Mouse (Mus musculus): ENCODE measurements around the gene Tfr2. TPM values are rescaled to one million over a fixed set of nuclear protein-coding genes. Genes with fewer than 3 reads are reported as not detected.

Tfr2 gene
- polyA plus RNA-seq, 1 experiment from 2014 or later = 157 TPM

GRCm38 (mm10) chr5:137534762-137535161 lies 34.9 kb upstream of the Tfr2 start:
- no peak for ATAC-seq
- 87% methylated on average over 3 of the region's 3 CpGs for WGBS (ENCODE audit: insufficient replicate concordance)
- Histone ChIP-seq H3K9me3 (ENCODE audit: low read length) (no peaks in the 10 kb centered on the region), H3K4me3 (ENCODE audit: low read depth, low read length) (no peak overlapping the region), H3K27me3 (ENCODE audit: insufficient read depth, low read length) (no peaks in the 10 kb centered on the region), H3K36me3 (replicated peaks; ENCODE audit: insufficient read depth, low read length) (peaks cover 7% of the 10 kb centered on the region), H3K27ac (ENCODE audit: low read depth) (no peak overlapping the region), H3K4me2 (ENCODE audit: low read depth, low read length) (no peak overlapping the region), H3K9ac (replicated peaks) (no peak overlapping the region), H3K4me1 (ENCODE audit: insufficient read depth) (peaks cover 12% of the 10 kb centered on the region)
- no peak for TF ChIP-seq CTCF (IDR thresholded peaks at IDR 0.05; ENCODE audit: low read depth)
- TF ChIP-seq EP300 (IDR thresholded peaks at IDR 0.05; ENCODE audit: low read depth) = no peak
- peak; percentile 9 for DNase-seq

DNA sequence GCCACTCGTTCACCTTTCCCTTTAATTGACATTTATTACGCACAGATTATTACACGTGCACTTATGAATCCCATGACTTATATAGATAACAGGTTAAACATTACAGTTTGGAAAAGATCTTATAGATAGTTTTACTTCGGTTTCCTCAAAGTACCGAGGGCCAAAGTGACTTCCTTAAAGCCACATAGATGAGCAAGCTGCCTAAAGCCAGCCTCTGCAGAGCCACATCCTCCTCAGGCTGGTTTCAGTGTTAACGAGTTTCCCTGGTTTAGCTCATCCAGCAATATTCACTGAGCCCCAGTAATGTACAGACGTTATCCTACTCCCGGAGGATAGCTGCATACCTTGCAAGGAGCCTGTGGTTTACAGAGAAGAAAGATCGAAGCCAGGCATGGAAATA lies 34.3 kb upstream of the Tfr2 start:
- ATAC-seq (no peak), DNase-seq (no peak)
- Histone ChIP-seq H3K4me3 (ENCODE audit: low read depth, low read length) (no peak overlapping the region), H3K4me2 (ENCODE audit: low read depth, low read length) (no peak overlapping the region), H3K27me3 (ENCODE audit: insufficient read depth, low read length) (no peaks in the 10 kb centered on the region), H3K9ac (replicated peaks) (no peak overlapping the region), H3K4me1 (ENCODE audit: insufficient read depth) (peaks cover 9% of the 10 kb centered on the region), H3K27ac (ENCODE audit: low read depth) (no peak overlapping the region), H3K9me3 (ENCODE audit: low read length) (no peaks in the 10 kb centered on the region), H3K36me3 (replicated peaks; ENCODE audit: insufficient read depth, low read length) (peaks cover 2% of the 10 kb centered on the region)
- no peak for TF ChIP-seq EP300 (IDR thresholded peaks at IDR 0.05; ENCODE audit: low read depth)
- no peak for TF ChIP-seq CTCF (IDR thresholded peaks at IDR 0.05; ENCODE audit: low read depth)
- WGBS (ENCODE audit: insufficient replicate concordance) = 55% methylated on average over 9 of the region's 9 CpGs

GRCm38 (mm10) chr5:137537461-137537860 lies 32.2 kb upstream of the Tfr2 start:
- H3K4me3 ChIP-seq (ENCODE audit: low read depth, low read length) = no peak overlapping the region
- no peak overlapping the region for H3K27ac ChIP-seq (ENCODE audit: low read depth)
- H3K9ac ChIP-seq (replicated peaks) = no peak overlapping the region
- no peaks in the 10 kb centered on the region for H3K36me3 ChIP-seq (replicated peaks; ENCODE audit: insufficient read depth, low read length)
- H3K27me3 ChIP-seq (ENCODE audit: insufficient read depth, low read length) = no peaks in the 10 kb centered on the region
- DNase-seq (no peak), ATAC-seq (no peak)
- no peaks in the 10 kb centered on the region for H3K4me1 ChIP-seq (ENCODE audit: insufficient read depth)
- WGBS (ENCODE audit: insufficient replicate concordance) = 55% methylated on average over 4 of the region's 4 CpGs
- TF ChIP-seq CTCF (IDR thresholded peaks at IDR 0.05; ENCODE audit: low read depth) (no peak), EP300 (IDR thresholded peaks at IDR 0.05; ENCODE audit: low read depth) (no peak)
- H3K4me2 ChIP-seq (ENCODE audit: low read depth, low read length) = no peak overlapping the region
- H3K9me3 ChIP-seq (ENCODE audit: low read length) = no peaks in the 10 kb centered on the region

DNA sequence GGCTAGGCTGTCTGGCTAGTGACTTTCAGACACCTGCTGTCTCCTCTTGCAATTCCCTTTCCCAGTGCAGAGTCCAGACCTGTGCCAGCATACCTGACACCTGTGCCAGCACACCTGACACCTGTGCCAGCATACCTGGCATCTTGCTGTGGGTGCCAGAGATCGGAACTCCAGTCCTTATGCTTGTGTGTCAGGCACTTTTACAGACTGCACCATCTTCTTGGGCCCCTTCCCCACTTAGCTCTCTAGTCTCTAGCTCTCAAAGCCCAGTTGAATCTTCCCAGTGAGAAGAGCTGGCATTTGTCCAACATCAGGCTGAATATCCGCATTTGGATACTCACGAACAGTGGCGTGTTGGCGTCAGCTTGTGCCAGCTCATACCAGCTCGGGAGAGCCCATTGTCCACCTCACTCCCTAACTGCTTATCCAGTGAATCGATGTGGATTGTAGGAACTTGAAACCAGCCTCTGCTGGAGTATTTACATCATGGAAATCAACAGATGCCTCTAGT lies 30.3 kb upstream of the Tfr2 start:
- ATAC-seq (no peak), DNase-seq (no peak)
- no peaks in the 10 kb centered on the region for H3K27me3 ChIP-seq (ENCODE audit: insufficient read depth, low read length)
- no peaks in the 10 kb centered on the region for H3K4me1 ChIP-seq (ENCODE audit: insufficient read depth)
- H3K36me3 ChIP-seq (replicated peaks; ENCODE audit: insufficient read depth, low read length) = no peaks in the 10 kb centered on the region
- H3K4me2 ChIP-seq (ENCODE audit: low read depth, low read length) = no peak overlapping the region
- no peak overlapping the region for H3K9ac ChIP-seq (replicated peaks)
- 72% methylated on average over 7 of the region's 7 CpGs for WGBS (ENCODE audit: insufficient replicate concordance)
- no peak overlapping the region for H3K4me3 ChIP-seq (ENCODE audit: low read depth, low read length)
- no peak overlapping the region for H3K27ac ChIP-seq (ENCODE audit: low read depth)
- no peak for TF ChIP-seq EP300 (IDR thresholded peaks at IDR 0.05; ENCODE audit: low read depth)
- no peak for TF ChIP-seq CTCF (IDR thresholded peaks at IDR 0.05; ENCODE audit: low read depth)
- no peaks in the 10 kb centered on the region for H3K9me3 ChIP-seq (ENCODE audit: low read length)

GRCm38 (mm10) chr5:137540991-137541390 lies 28.6 kb upstream of the Tfr2 start:
- Histone ChIP-seq H3K27ac (ENCODE audit: low read depth) (no peak overlapping the region), H3K9ac (replicated peaks) (no peak overlapping the region), H3K4me1 (ENCODE audit: insufficient read depth) (no peaks in the 10 kb centered on the region), H3K4me3 (ENCODE audit: low read depth, low read length) (no peak overlapping the region), H3K9me3 (ENCODE audit: low read length) (no peaks in the 10 kb centered on the region), H3K36me3 (replicated peaks; ENCODE audit: insufficient read depth, low read length) (no peaks in the 10 kb centered on the region), H3K4me2 (ENCODE audit: low read depth, low read length) (no peak overlapping the region), H3K27me3 (ENCODE audit: insufficient read depth, low read length) (no peaks in the 10 kb centered on the region)
- DNase-seq = no peak
- WGBS (ENCODE audit: insufficient replicate concordance) = 69% methylated on average over 6 of the region's 6 CpGs
- ATAC-seq = no peak
- no peak for TF ChIP-seq CTCF (IDR thresholded peaks at IDR 0.05; ENCODE audit: low read depth)
- TF ChIP-seq EP300 (IDR thresholded peaks at IDR 0.05; ENCODE audit: low read depth) = no peak

GRCm38 (mm10) chr5:137541768-137542540 lies 27.7 kb upstream of the Tfr2 start:
- no peaks in the 10 kb centered on the region for H3K36me3 ChIP-seq (replicated peaks; ENCODE audit: insufficient read depth, low read length)
- ATAC-seq = no peak
- H3K9me3 ChIP-seq (ENCODE audit: low read length) = no peaks in the 10 kb centered on the region
- TF ChIP-seq CTCF (IDR thresholded peaks at IDR 0.05; ENCODE audit: low read depth) = no peak
- no peak for TF ChIP-seq EP300 (IDR thresholded peaks at IDR 0.05; ENCODE audit: low read depth)
- H3K27ac ChIP-seq (ENCODE audit: low read depth) = no peak overlapping the region
- WGBS (ENCODE audit: insufficient replicate concordance) = 69% methylated on average over 5 of the region's 5 CpGs
- H3K4me3 ChIP-seq (ENCODE audit: low read depth, low read length) = no peak overlapping the region
- no peak overlapping the region for H3K9ac ChIP-seq (replicated peaks)
- H3K27me3 ChIP-seq (ENCODE audit: insufficient read depth, low read length) = no peaks in the 10 kb centered on the region
- DNase-seq = no peak
- H3K4me2 ChIP-seq (ENCODE audit: low read depth, low read length) = no peak overlapping the region
- H3K4me1 ChIP-seq (ENCODE audit: insufficient read depth) = no peaks in the 10 kb centered on the region
